Mouse (Mus musculus) liver, adult 2 months (tissue): ENCODE measurements at regions not wholly inside any gene's neighbourhood (a gene's known extent, or its start where the extent isn't known, plus 50 kb on each side); places are given as distances from the start of the nearest gene placed in this dataset.

ENCODE experiments used
- CTCF ChIP-seq: fragments of 200-500 bp; IDR thresholded peaks from 2 replicates; pipeline ENCODE4 v1.5.1; 2011; ENCODE audit warnings: low read depth, low read length, control low read depth
- POLR2A ChIP-seq: fragments of 200-500 bp; IDR thresholded peaks from 2 replicates; pipeline ENCODE4 v1.6.1; 2011; ENCODE audit warnings: low read length, control low read depth; ENCODE audit not compliant: insufficient read depth; ENCODE audit errors: extremely low read depth

GRCm38 (mm10) chr3:9345885-9346284 lies 264.0 kb downstream of the Zfp704 start:
- TF ChIP-seq POLR2A (no peak), CTCF (no peak)
